Comparison of ENCODE assay signal across 9 mouse cellular contexts in the genomic region with DNA sequence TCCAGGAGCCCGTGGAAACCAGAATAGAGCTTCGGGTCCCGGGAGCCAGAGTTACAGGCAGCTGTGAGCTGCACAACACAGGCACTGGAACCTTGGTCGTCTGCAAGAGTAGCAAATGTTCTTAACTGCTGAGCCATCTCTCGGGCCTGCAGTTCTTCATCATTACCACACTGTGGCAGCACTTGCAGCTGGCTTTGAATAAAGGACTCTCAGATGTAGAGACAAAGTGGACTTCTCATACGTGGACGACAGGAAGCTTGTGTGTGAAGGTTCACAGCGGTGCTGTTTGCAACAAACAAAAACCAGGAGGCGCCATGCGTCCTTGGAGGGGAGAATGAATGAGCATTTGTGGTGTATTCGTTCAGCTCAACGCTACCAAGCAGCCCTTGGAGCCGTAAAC. TPM values are rescaled to one million over a fixed set of nuclear protein-coding genes. Genes with fewer than 3 reads are reported as not detected.
DNase-seq lines count a peak whose midpoint lies in the region; ATAC-seq and TF ChIP-seq lines count a peak whose summit lies in the region.
"Had no signal": no experiment of that assay in that cellular context is flagged by ENCODE, and none has a peak within 500 bp of the region (broad histone marks: within the 10 kb centered on the region; RNA-seq: fewer than 3 reads in every experiment).

No protein-coding gene starts in this region.

- H3K9ac ChIP-seq in hindbrain, embryonic 13.5 days, result no peak overlapping the region
- no peak overlapping the region for H3K9ac ChIP-seq in CH12.LX (ENCODE audit: insufficient read depth, low read depth)
- no peak overlapping the region for H3K9ac ChIP-seq in midbrain, postnatal 0 days (replicated peaks; ENCODE audit: low read length, poor library complexity, severe bottlenecking)
- H3K9ac ChIP-seq: neural tube, embryonic 12.5 days had no signal

- DNase-seq in hindbrain, embryonic 10.5 days (ENCODE audit: low spot score), result peak; percentile 47
- DNase-seq in CH12.LX (ENCODE audit: extremely low read depth), result peak; percentile 84
- DNase-seq in brain, adult 2 months (ENCODE audit: low read depth, low spot score), result peak; percentile 89
- DNase-seq in layer of hippocampus, postnatal 14 days (ENCODE audit: low spot score in 2 of 2), result peak; percentile 59 to 67
- DNase-seq in midbrain, postnatal 0 days (ENCODE audit: low spot score), result peak; percentile 81
- DNase-seq in testis, postnatal 10 days (ENCODE audit: low spot score), result peak; percentile 52

- TF ChIP-seq POLR2A in CH12.LX (IDR thresholded peaks at IDR 0.05; ENCODE audit: low read depth, low read length), result no peak

- WGBS in hindbrain, embryonic 10.5 days, result 37% methylated on average over 13 of the region's 13 CpGs
- 40% methylated on average over 13 of the region's 13 CpGs for WGBS in hindbrain, embryonic 13.5 days
- WGBS in midbrain, postnatal 0 days, result 39% methylated on average over 13 of the region's 13 CpGs

- no peak for TF ChIP-seq EP300 in CH12.LX (IDR thresholded peaks at IDR 0.05; ENCODE audit: low read length)

- ATAC-seq in hindbrain, embryonic 13.5 days (ENCODE audit: low FRiP score), result no peak
- peak; percentile 83 for ATAC-seq in frontal cortex, adult (ENCODE audit: low TSS enrichment)
- no peak for ATAC-seq in midbrain, postnatal 0 days (ENCODE audit: low FRiP score)

- no peaks in the 10 kb centered on the region for H3K36me3 ChIP-seq in hindbrain, embryonic 10.5 days
- H3K36me3 ChIP-seq in hindbrain, embryonic 13.5 days, result no peaks in the 10 kb centered on the region
- no peaks in the 10 kb centered on the region for H3K36me3 ChIP-seq in CH12.LX (replicated peaks in 1 of 2; ENCODE audit: control insufficient read depth in 1 of 2, insufficient read depth in 1 of 2, low read length in 1 of 2)
- H3K36me3 ChIP-seq in midbrain, postnatal 0 days (ENCODE audit: insufficient read depth, low read length), result no peaks in the 10 kb centered on the region
- H3K36me3 ChIP-seq: neural tube, embryonic 12.5 days had no signal

- H3K79me2 ChIP-seq in CH12.LX (replicated peaks; ENCODE audit: control insufficient read depth, extremely low read depth, insufficient read depth, poor library complexity, severe bottlenecking), result no peaks in the 10 kb centered on the region

- H3K9me3 ChIP-seq in hindbrain, embryonic 10.5 days, result no peaks in the 10 kb centered on the region
- H3K9me3 ChIP-seq in hindbrain, embryonic 13.5 days, result no peaks in the 10 kb centered on the region
- H3K9me3 ChIP-seq in CH12.LX (replicated peaks; ENCODE audit: low read length), result no peaks in the 10 kb centered on the region
- no peaks in the 10 kb centered on the region for H3K9me3 ChIP-seq in midbrain, postnatal 0 days (ENCODE audit: low read length)
- H3K9me3 ChIP-seq: neural tube, embryonic 12.5 days had no signal

- 0 out of 2 replicates have a peak overlapping the region, but pooled peaks have one; percentile 16 for H3K27ac ChIP-seq in hindbrain, embryonic 10.5 days
- no peak overlapping the region for H3K27ac ChIP-seq in hindbrain, embryonic 13.5 days
- no peak overlapping the region for H3K27ac ChIP-seq in CH12.LX (ENCODE audit: insufficient read depth, low read depth)
- no peak overlapping the region for H3K27ac ChIP-seq in midbrain, postnatal 0 days (ENCODE audit: low read depth, low read length)
- H3K27ac ChIP-seq: neural tube, embryonic 12.5 days had no signal

- peaks cover 22% of the 10 kb centered on the region for H3K4me1 ChIP-seq in hindbrain, embryonic 10.5 days (replicated peaks)
- H3K4me1 ChIP-seq in hindbrain, embryonic 13.5 days (replicated peaks), result peaks cover 19% of the 10 kb centered on the region
- H3K4me1 ChIP-seq in CH12.LX (ENCODE audit: control insufficient read depth in 1 of 2, insufficient read depth in 2 of 2), result peaks cover 10 to 11% of the 10 kb centered on the region in 2 experiments
- H3K4me1 ChIP-seq in midbrain, postnatal 0 days (ENCODE audit: insufficient read depth, low read length), result 0 out of 2 replicates have a peak, but pooled peaks cover 5% of the 10 kb centered on the region

- in situ Hi-C loops in CH12.LX (cut with MboI; ENCODE audit: low pct_ligation_motif_present, low pct_unique_long_range_greater_than_20kb, low sequenced_read_pairs), result loop anchor here (5.0 kb wide), 1 partner anchor 76 kb away; no protein-coding TSS in a partner anchor

- peak; percentile 97 to 99 for TF ChIP-seq CTCF in CH12.LX (conservative IDR thresholded peaks at IDR 0.05 in 1 of 2, IDR thresholded peaks at IDR 0.05 in 1 of 2; ENCODE audit: low read depth in 2 of 2, low read length in 2 of 2)
- TF ChIP-seq CTCF in midbrain, postnatal 0 days (IDR thresholded peaks at IDR 0.05), result peak; percentile 93

- peak; percentile 95 for TF ChIP-seq RAD21 in CH12.LX (IDR thresholded peaks at IDR 0.05; ENCODE audit: low read depth, low read length)

- no peak overlapping the region for H3K4me2 ChIP-seq in hindbrain, embryonic 13.5 days
- H3K4me2 ChIP-seq in CH12.LX (ENCODE audit: insufficient read depth, low read depth, poor library complexity, severe bottlenecking), result no peak overlapping the region
- H3K4me2 ChIP-seq in midbrain, postnatal 0 days (ENCODE audit: low read depth, low read length, poor library complexity, severe bottlenecking), result no peak overlapping the region
- H3K4me2 ChIP-seq: neural tube, embryonic 12.5 days had no signal

- H3K4me3 ChIP-seq in hindbrain, embryonic 10.5 days, result no peak overlapping the region
- H3K4me3 ChIP-seq in hindbrain, embryonic 13.5 days, result no peak overlapping the region
- no peak overlapping the region for H3K4me3 ChIP-seq in CH12.LX (replicated peaks in 1 of 3; ENCODE audit: low read depth in 2 of 3, low read length in 2 of 3, poor library complexity in 1 of 3)
- no peak overlapping the region for H3K4me3 ChIP-seq in midbrain, postnatal 0 days (ENCODE audit: low read depth, low read length)
- H3K4me3 ChIP-seq: neural tube, embryonic 12.5 days had no signal

- dilution Hi-C loops in CH12.LX (cut with MboI; ENCODE audit: extremely low pct_ligation_motif_present, extremely low pct_unique_long_range_greater_than_20kb, low sequenced_read_pairs), result no loop called here

- peaks cover 38% of the 10 kb centered on the region for H3K27me3 ChIP-seq in hindbrain, embryonic 10.5 days (ENCODE audit: insufficient read depth, poor library complexity, severe bottlenecking)
- peaks cover 36% of the 10 kb centered on the region for H3K27me3 ChIP-seq in hindbrain, embryonic 13.5 days
- peaks cover 11% of the 10 kb centered on the region for H3K27me3 ChIP-seq in CH12.LX (replicated peaks)
- peaks cover 5% of the 10 kb centered on the region; the same call in 1 of the 2 replicates for H3K27me3 ChIP-seq in midbrain, postnatal 0 days (ENCODE audit: insufficient read depth, low read length)
- H3K27me3 ChIP-seq: neural tube, embryonic 12.5 days had no signal

RNA-seq across cellular contexts. Expression of a gene that starts 10.3 kb away (rescaled TPM):
- polyA plus RNA-seq in hindbrain, embryonic 10.5 days (2016; fragmentation: Nextera tagmentation; extraction: Ambion mirVana), result 0.44 and 1.4 TPM in 2 replicates
- 0.99 and 1.4 TPM in 2 replicates for polyA plus RNA-seq in hindbrain, embryonic 13.5 days (2015; fragmentation: Nextera tagmentation; extraction: Ambion mirVana)
- total RNA-seq in CH12.LX (2012; rRNA removed) (3.6 and 4.5 TPM in 2 replicates), CH12.LX (2014; rRNA removed) (2.0 and 2.2 TPM in 2 replicates)
- 2.2 and 2.3 TPM in 2 replicates for polyA plus RNA-seq in CH12.LX (2012; ENCODE audit: insufficient read length, low read depth)
- 1 to 10 TPM; 1.6 to 5.1 TPM for total RNA-seq in layer of hippocampus, postnatal 14 days (2021)
- 0.57 and 0.93 TPM in 2 replicates for total RNA-seq in midbrain, postnatal 0 days (2014; rRNA removed)
- 0.67 and 0.90 TPM in 2 replicates for polyA plus RNA-seq in midbrain, postnatal 0 days (2015; fragmentation: Nextera tagmentation; extraction: Ambion mirVana)

RNA-seq across cellular contexts. Expression of a gene that starts 18.9 kb away (rescaled TPM):
- not detected in 2 replicates for polyA plus RNA-seq in hindbrain, embryonic 10.5 days (2016; fragmentation: Nextera tagmentation; extraction: Ambion mirVana)
- polyA plus RNA-seq in hindbrain, embryonic 13.5 days (2015; fragmentation: Nextera tagmentation; extraction: Ambion mirVana), result not detected in 2 replicates
- total RNA-seq in CH12.LX (2012; rRNA removed), result not detected in 2 replicates
- total RNA-seq in CH12.LX (2014; rRNA removed), result not detected in 2 replicates
- polyA plus RNA-seq in CH12.LX (2012; ENCODE audit: insufficient read length, low read depth), result not detected in 2 replicates
- total RNA-seq in layer of hippocampus, postnatal 14 days (2021), result not detected
- total RNA-seq in midbrain, postnatal 0 days (2014; rRNA removed), result 0.19 TPM in 1 of 2 replicates, not detected in the other
- polyA plus RNA-seq in midbrain, postnatal 0 days (2015; fragmentation: Nextera tagmentation; extraction: Ambion mirVana), result 0.10 and 0.12 TPM in 2 replicates
- polyA plus RNA-seq: neural tube, embryonic 12.5 days had no signal

RNA-seq across cellular contexts. Expression of a gene that starts 32.7 kb away (rescaled TPM):
- polyA plus RNA-seq in hindbrain, embryonic 10.5 days (2016; fragmentation: Nextera tagmentation; extraction: Ambion mirVana), result not detected in 2 replicates
- polyA plus RNA-seq in hindbrain, embryonic 13.5 days (2015; fragmentation: Nextera tagmentation; extraction: Ambion mirVana), result not detected in 2 replicates
- 0.17 and 0.42 TPM in 2 replicates for total RNA-seq in CH12.LX (2012; rRNA removed)
- total RNA-seq in CH12.LX (2014; rRNA removed), result not detected in 2 replicates
- polyA plus RNA-seq in CH12.LX (2012; ENCODE audit: insufficient read length, low read depth), result 0.37 TPM in 1 of 2 replicates, not detected in the other
- not detected for total RNA-seq in layer of hippocampus, postnatal 14 days (2021)
- total RNA-seq in midbrain, postnatal 0 days (2014; rRNA removed), result 0.82 TPM in 1 of 2 replicates, not detected in the other
- not detected in 2 replicates for polyA plus RNA-seq in midbrain, postnatal 0 days (2015; fragmentation: Nextera tagmentation; extraction: Ambion mirVana)
- polyA plus RNA-seq: neural tube, embryonic 12.5 days had no signal

RNA-seq across cellular contexts. Expression of a gene that starts 43.3 kb away (rescaled TPM):
- not detected in 2 replicates for polyA plus RNA-seq in hindbrain, embryonic 10.5 days (2016; fragmentation: Nextera tagmentation; extraction: Ambion mirVana)
- polyA plus RNA-seq in hindbrain, embryonic 13.5 days (2015; fragmentation: Nextera tagmentation; extraction: Ambion mirVana), result not detected in 2 replicates
- not detected in 2 replicates for total RNA-seq in CH12.LX (2012; rRNA removed)
- not detected in 2 replicates for total RNA-seq in CH12.LX (2014; rRNA removed)
- polyA plus RNA-seq in CH12.LX (2012; ENCODE audit: insufficient read length, low read depth), result not detected in 2 replicates
- total RNA-seq in layer of hippocampus, postnatal 14 days (2021), result 1 to 10 TPM; 2.3 to 2.8 TPM
- 0.82 TPM in 1 of 2 replicates, not detected in the other for total RNA-seq in midbrain, postnatal 0 days (2014; rRNA removed)
- polyA plus RNA-seq in midbrain, postnatal 0 days (2015; fragmentation: Nextera tagmentation; extraction: Ambion mirVana), result not detected in 2 replicates
- polyA plus RNA-seq: neural tube, embryonic 12.5 days had no signal

RNA-seq across cellular contexts. Expression of a gene that starts 52.9 kb away (rescaled TPM):
- polyA plus RNA-seq in hindbrain, embryonic 10.5 days (2016; fragmentation: Nextera tagmentation; extraction: Ambion mirVana), result 0.11 TPM in 1 of 2 replicates, not detected in the other
- polyA plus RNA-seq in hindbrain, embryonic 13.5 days (2015; fragmentation: Nextera tagmentation; extraction: Ambion mirVana), result 0.12 and 0.27 TPM in 2 replicates
- total RNA-seq in CH12.LX (2012; rRNA removed) (35.3 and 36.1 TPM in 2 replicates), CH12.LX (2014; rRNA removed) (13.5 and 15.5 TPM in 2 replicates)
- 36.9 and 38.9 TPM in 2 replicates for polyA plus RNA-seq in CH12.LX (2012; ENCODE audit: insufficient read length, low read depth)
- under 1 TPM; 0.35 to 0.76 TPM for total RNA-seq in layer of hippocampus, postnatal 14 days (2021)
- total RNA-seq in midbrain, postnatal 0 days (2014; rRNA removed), result 0.16 and 0.42 TPM in 2 replicates
- 0.09 and 0.10 TPM in 2 replicates for polyA plus RNA-seq in midbrain, postnatal 0 days (2015; fragmentation: Nextera tagmentation; extraction: Ambion mirVana)
- polyA plus RNA-seq: neural tube, embryonic 12.5 days had no signal
